11 mouse cellular contexts compared by ENCODE assay signal in the genomic region with DNA sequence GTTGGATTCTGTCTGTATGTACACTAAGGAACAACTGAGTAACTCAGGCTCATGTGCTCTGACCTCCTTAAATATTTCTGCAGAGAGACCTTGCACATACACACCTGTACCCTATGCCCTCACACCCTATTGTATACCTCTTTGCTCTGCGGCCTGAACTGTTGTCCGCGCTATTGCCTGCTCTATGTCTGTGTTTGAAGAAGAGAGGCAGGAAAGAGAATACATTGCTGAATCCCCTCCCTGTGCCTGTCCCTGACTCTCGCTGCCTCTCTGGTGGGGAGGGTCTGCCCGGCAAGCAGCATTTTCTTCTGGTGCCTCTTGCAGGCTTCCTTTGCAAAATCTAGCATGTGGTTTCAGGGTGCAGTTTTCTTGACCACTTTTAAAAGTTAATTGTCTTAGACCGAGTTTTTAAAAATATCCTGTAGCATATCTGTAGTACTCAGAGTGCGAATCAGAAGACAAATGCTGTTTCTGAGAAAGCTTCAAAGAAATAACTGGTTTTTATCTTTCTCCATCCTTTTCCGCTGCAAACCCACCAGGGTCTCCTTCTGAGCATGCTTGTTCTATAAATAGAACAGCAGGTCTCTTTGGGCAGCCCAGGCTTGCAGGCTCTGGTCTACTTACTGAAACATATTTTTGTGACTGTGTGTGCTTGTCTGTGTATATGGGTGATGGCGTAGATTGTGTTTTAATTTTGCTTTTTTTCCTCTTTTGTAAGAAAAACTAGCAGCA. TPM values are rescaled to one million over a fixed set of nuclear protein-coding genes. Genes with fewer than 3 reads are reported as not detected.
DNase-seq lines count a peak whose midpoint lies in the region; ATAC-seq and TF ChIP-seq lines count a peak whose summit lies in the region.
"Had no signal": no experiment of that assay in that cellular context is flagged by ENCODE, and none has a peak within 500 bp of the region (broad histone marks: within the 10 kb centered on the region; RNA-seq: fewer than 3 reads in every experiment).

No protein-coding gene starts in this region.

- peak overlapping the region; percentile 22; the same call in 1 of the 2 replicates for H3K4me2 ChIP-seq in heart, embryonic 15.5 days
- no peak overlapping the region for H3K4me2 ChIP-seq in neural tube, embryonic 13.5 days
- H3K4me2 ChIP-seq in liver, postnatal 0 days (ENCODE audit: low read depth, low read length) = no peak overlapping the region

- 0 out of 2 replicates have a peak, but pooled peaks have one; percentile 12 for TF ChIP-seq EP300 in liver, postnatal 0 days (IDR thresholded peaks at IDR 0.05; ENCODE audit: low read depth)

- no peak for DNase-seq in heart, adult 18-20 months
- no peak for DNase-seq in neural tube, embryonic 10.5 days (ENCODE audit: extremely low spot score, low spot score)
- DNase-seq in liver, postnatal 0 days = no peak
- DNase-seq in embryo, embryonic 11 days = no peak
- DNase-seq in testis, postnatal 10 days (ENCODE audit: low spot score) = no peak
- DNase-seq: cerebellum, postnatal 36 days; kidney, postnatal 14 days had no signal

- 39% methylated on average over 9 of the region's 9 CpGs for WGBS in heart, embryonic 15.5 days
- WGBS in neural tube, embryonic 13.5 days = 80% methylated on average over 9 of the region's 9 CpGs
- WGBS in liver, postnatal 0 days (ENCODE audit: insufficient replicate concordance) = 36% methylated on average over 9 of the region's 9 CpGs

- TF ChIP-seq CTCF in liver, postnatal 0 days (IDR thresholded peaks at IDR 0.05; ENCODE audit: low read depth) = no peak

- H3K27me3 ChIP-seq in heart, embryonic 15.5 days = no peaks in the 10 kb centered on the region
- no peaks in the 10 kb centered on the region for H3K27me3 ChIP-seq in neural tube, embryonic 13.5 days
- H3K27me3 ChIP-seq in liver, postnatal 0 days (ENCODE audit: insufficient read depth, low read length) = no peaks in the 10 kb centered on the region

- H3K4me3 ChIP-seq in heart, embryonic 15.5 days = no peak overlapping the region
- no peak overlapping the region for H3K4me3 ChIP-seq in neural tube, embryonic 13.5 days
- H3K4me3 ChIP-seq in brown adipose tissue, adult 24 weeks (ENCODE audit: insufficient read depth, low read depth, low read length) = no peak overlapping the region
- H3K4me3 ChIP-seq in liver, postnatal 0 days (ENCODE audit: low read depth, low read length) = no peak overlapping the region
- H3K4me3 ChIP-seq: myocyte had no signal

- no peak overlapping the region for H3K9ac ChIP-seq in heart, embryonic 15.5 days
- H3K9ac ChIP-seq in neural tube, embryonic 13.5 days = 0 out of 2 replicates have a peak overlapping the region, but pooled peaks have one; percentile 38
- no peak overlapping the region for H3K9ac ChIP-seq in liver, postnatal 0 days (replicated peaks)

- H3K9me3 ChIP-seq in heart, embryonic 15.5 days (replicated peaks) = no peaks in the 10 kb centered on the region
- no peaks in the 10 kb centered on the region for H3K9me3 ChIP-seq in neural tube, embryonic 13.5 days
- H3K9me3 ChIP-seq in liver, postnatal 0 days (ENCODE audit: low read length) = no peaks in the 10 kb centered on the region

- H3K36me3 ChIP-seq in heart, embryonic 15.5 days = no peaks in the 10 kb centered on the region
- H3K36me3 ChIP-seq in neural tube, embryonic 13.5 days = no peaks in the 10 kb centered on the region
- H3K36me3 ChIP-seq in liver, postnatal 0 days (replicated peaks; ENCODE audit: insufficient read depth, low read length) = peaks cover 8% of the 10 kb centered on the region; the same call in 1 of the 2 replicates

- peaks cover 72% of the 10 kb centered on the region for H3K4me1 ChIP-seq in heart, embryonic 15.5 days (replicated peaks)
- H3K4me1 ChIP-seq in neural tube, embryonic 13.5 days (replicated peaks) = peaks cover 37% of the 10 kb centered on the region
- peaks cover 44% of the 10 kb centered on the region for H3K4me1 ChIP-seq in brown adipose tissue, adult 24 weeks (ENCODE audit: control insufficient read depth, insufficient read depth, insufficient read length, low read length)
- H3K4me1 ChIP-seq in liver, postnatal 0 days (ENCODE audit: insufficient read depth) = peaks cover 33% of the 10 kb centered on the region

- H3K27ac ChIP-seq in heart, embryonic 15.5 days = peak overlapping the region; percentile 95
- no peak overlapping the region for H3K27ac ChIP-seq in neural tube, embryonic 13.5 days (replicated peaks)
- H3K27ac ChIP-seq in brown adipose tissue, adult 24 weeks (replicated peaks; ENCODE audit: low read depth, low read length) = peak overlapping the region; percentile 20; the same call in 1 of the 2 replicates
- no peak overlapping the region for H3K27ac ChIP-seq in liver, postnatal 0 days (ENCODE audit: low read depth)

- ATAC-seq in heart, embryonic 15.5 days (replicated peaks; ENCODE audit: insufficient number of reproducible peaks, insufficient read depth, low FRiP score, low read depth) = no peak
- no peak for ATAC-seq in neural tube, embryonic 13.5 days (ENCODE audit: low read depth)
- no peak for ATAC-seq in liver, postnatal 0 days

RNA-seq across cellular contexts. Expression of gene Dgkd, which starts 24.6 kb away (rescaled TPM):
- 19.7 and 24.7 TPM in 2 replicates for polyA plus RNA-seq in heart, embryonic 15.5 days (2015; fragmentation: Nextera tagmentation; extraction: Ambion mirVana)
- total RNA-seq in heart, adult 18-20 months (2021) = 10 to 100 TPM; 35.1 to 46.8 TPM
- polyA plus RNA-seq in neural tube, embryonic 13.5 days (2015; fragmentation: Nextera tagmentation; extraction: Ambion mirVana) = 38.2 and 41.8 TPM in 2 replicates
- polyA plus RNA-seq in brown adipose tissue, adult 24 weeks (2012; ENCODE audit: insufficient read depth, insufficient read length, missing spikeins) = 59.1 and 61.6 TPM in 2 replicates
- polyA plus RNA-seq in liver, postnatal 0 days (2015; fragmentation: Nextera tagmentation; extraction: Ambion mirVana) = 8.3 and 9.1 TPM in 2 replicates

Comparison
In these comparisons a context has a peak if more than half of its experiments do, and no peak if none do; other contexts are left out.
1. H3K27ac ChIP-seq: peak in heart, embryonic 15.5 days (single experiment) and brown adipose tissue, adult 24 weeks (single experiment); none in neural tube, embryonic 13.5 days (single experiment) and liver, postnatal 0 days (single experiment).